ENCODE assay signal across 28 mouse cellular contexts in genomic region chr11:92336545-92336944, GRCm38 (mm10).
"Had no signal": no experiment of that assay in that cellular context is flagged by ENCODE, and none has a peak within 500 bp of the region (broad histone marks: within the 10 kb centered on the region; RNA-seq: fewer than 3 reads in every experiment).

No protein-coding gene starts in this region.

- H3K36me3 ChIP-seq: embryonic facial prominence, embryonic 12.5 days; embryonic facial prominence, embryonic 13.5 days; forebrain, embryonic 10.5 days; forebrain, embryonic 12.5 days; forebrain, embryonic 15.5 days; heart, embryonic 10.5 days had no signal

- ATAC-seq: forebrain, embryonic 13.5 days; forebrain, embryonic 14.5 days; forebrain, embryonic 15.5 days; forebrain, embryonic 16.5 days; forebrain, postnatal 0 days had no signal

- H3K4me1 ChIP-seq: embryonic facial prominence, embryonic 12.5 days; embryonic facial prominence, embryonic 13.5 days; forebrain, embryonic 10.5 days; forebrain, embryonic 12.5 days; forebrain, embryonic 13.5 days; forebrain, embryonic 15.5 days; heart, embryonic 10.5 days had no signal

- H3K4me3 ChIP-seq: embryonic facial prominence, embryonic 12.5 days; embryonic facial prominence, embryonic 13.5 days; erythroblast, embryonic 14.5 days; forebrain, embryonic 10.5 days; forebrain, embryonic 12.5 days; forebrain, embryonic 13.5 days; forebrain, embryonic 15.5 days; gastrocnemius, adult 2 months; heart, adult 2 months; heart, embryonic 10.5 days had no signal

- H3K9ac ChIP-seq: embryonic facial prominence, embryonic 12.5 days; embryonic facial prominence, embryonic 13.5 days; forebrain, embryonic 12.5 days; forebrain, embryonic 13.5 days; forebrain, embryonic 15.5 days; forebrain, postnatal 0 days had no signal

- H3K4me2 ChIP-seq: embryonic facial prominence, embryonic 12.5 days; embryonic facial prominence, embryonic 13.5 days; forebrain, embryonic 12.5 days; forebrain, embryonic 13.5 days; forebrain, embryonic 15.5 days; heart, embryonic 11.5 days had no signal

- H3K9me3 ChIP-seq: embryonic facial prominence, embryonic 12.5 days; embryonic facial prominence, embryonic 13.5 days; forebrain, embryonic 10.5 days; forebrain, embryonic 12.5 days; forebrain, embryonic 13.5 days; forebrain, embryonic 15.5 days; heart, embryonic 10.5 days had no signal

- H3K27me3 ChIP-seq: embryonic facial prominence, embryonic 12.5 days; embryonic facial prominence, embryonic 13.5 days; forebrain, embryonic 12.5 days; forebrain, embryonic 13.5 days; forebrain, embryonic 15.5 days had no signal

- DNase-seq: cerebellum, adult 8-10 months; cerebellum, adult 9-10 months; cerebellum, adult 9-11 months; cerebellum, postnatal 10 days; cerebellum, postnatal 14 days; cerebellum, postnatal 25 days; cerebellum, postnatal 36 days; embryo, embryonic 11 days; forebrain, postnatal 0 days; gastrocnemius, adult 2 months; gastrocnemius, postnatal 10 days; gastrocnemius, postnatal 14 days; gastrocnemius, postnatal 25 days; gastrocnemius, postnatal 36 days; heart, adult 11 months; heart, adult 18-20 months; heart, adult 2 months had no signal

- H3K27ac ChIP-seq: embryonic facial prominence, embryonic 12.5 days; embryonic facial prominence, embryonic 13.5 days; forebrain, embryonic 10.5 days; forebrain, embryonic 12.5 days; forebrain, embryonic 13.5 days; forebrain, embryonic 15.5 days; gastrocnemius, adult 2 months; heart, adult 2 months; heart, embryonic 10.5 days had no signal
